Mouse (Mus musculus): ENCODE measurements around the gene Opn1sw. TPM values are rescaled to one million over a fixed set of nuclear protein-coding genes. Genes with fewer than 3 reads are reported as not detected.
A peak's percentile ranks its signal among the peaks of the same experiment; 100 is the strongest.

The Opn1sw gene
- 0.34 and 0.53 TPM in 2 replicates for polyA plus RNA-seq (2015; fragmentation: Nextera tagmentation; extraction: Ambion mirVana)

GRCm38 (mm10) chr6:29388052-29388518, at the start of gene Opn1sw:
TSS of gene Opn1sw (minus strand) at chr6:29388468.
- peak; percentile 61 for ATAC-seq (ENCODE audit: low FRiP score, low read depth)
- no peak within 1 kb of the TSS; the same call in 1 of the 2 replicates for H3K27ac ChIP-seq (replicated peaks)
- WGBS = 6% methylated on average over 12 of the region's 12 CpGs
- peaks cover 13% of the 10 kb centered on the region; the same call in 1 of the 2 replicates for H3K4me1 ChIP-seq (replicated peaks)
- 0 out of 2 replicates have a peak within 1 kb of the TSS, but pooled peaks have one; percentile 14 for H3K4me3 ChIP-seq
- H3K4me2 ChIP-seq = peak within 1 kb of the TSS; percentile 34
- no peaks in the 10 kb centered on the region for H3K27me3 ChIP-seq
- H3K9ac ChIP-seq = no peak within 1 kb of the TSS
- no peaks in the 10 kb centered on the region for H3K36me3 ChIP-seq
- no peaks in the 10 kb centered on the region for H3K9me3 ChIP-seq

- peaks cover 34% of the 10 kb centered on the region for H3K27me3 ChIP-seq
- peak overlapping the region; percentile 81 for H3K4me2 ChIP-seq
- H3K27ac ChIP-seq (replicated peaks) = peak overlapping the region; percentile 79
- no peak overlapping the region for H3K9ac ChIP-seq
- no peaks in the 10 kb centered on the region for H3K36me3 ChIP-seq
- H3K4me3 ChIP-seq = no peak overlapping the region
- H3K9me3 ChIP-seq = no peaks in the 10 kb centered on the region
- peaks cover 45% of the 10 kb centered on the region for H3K4me1 ChIP-seq (replicated peaks)
- 5% methylated on average over 11 of the region's 11 CpGs for WGBS
- peak; percentile 55 for ATAC-seq (ENCODE audit: low FRiP score, low read depth)
Measured at GRCm38 (mm10) chr6:29436461-29436934, 48.2 kb upstream of the Opn1sw start.

- peak; percentile 55 for ATAC-seq (ENCODE audit: low FRiP score, low read depth)
- H3K4me1 ChIP-seq (replicated peaks) = peaks cover 49% of the 10 kb centered on the region
- WGBS = 3% methylated on average over 6 of the region's 6 CpGs
- no peaks in the 10 kb centered on the region for H3K36me3 ChIP-seq
- H3K27me3 ChIP-seq = peaks cover 37% of the 10 kb centered on the region
- H3K9ac ChIP-seq = no peak overlapping the region
- H3K9me3 ChIP-seq = no peaks in the 10 kb centered on the region
- H3K4me2 ChIP-seq = peak overlapping the region; percentile 81
- peak overlapping the region; percentile 44; the same call in 1 of the 2 replicates for H3K4me3 ChIP-seq
- peak overlapping the region; percentile 79 for H3K27ac ChIP-seq (replicated peaks)
Measured at GRCm38 (mm10) chr6:29435940-29436451, 47.7 kb upstream of the Opn1sw start.

- peaks cover 37% of the 10 kb centered on the region for H3K27me3 ChIP-seq
- WGBS = 4% methylated on average over 13 of the region's 13 CpGs
- H3K36me3 ChIP-seq = no peaks in the 10 kb centered on the region
- H3K4me2 ChIP-seq = peak overlapping the region; percentile 81
- peak; percentile 46 for ATAC-seq (ENCODE audit: low FRiP score, low read depth)
- no peak overlapping the region for H3K9ac ChIP-seq
- H3K4me1 ChIP-seq (replicated peaks) = peaks cover 49% of the 10 kb centered on the region
- H3K9me3 ChIP-seq = no peaks in the 10 kb centered on the region
- peak overlapping the region; percentile 44 for H3K4me3 ChIP-seq
- peak overlapping the region; percentile 79 for H3K27ac ChIP-seq (replicated peaks)
Measured at GRCm38 (mm10) chr6:29434911-29435691, 46.8 kb upstream of the Opn1sw start.

GRCm38 (mm10) chr6:29433804-29434795, 45.8 kb upstream of the Opn1sw start:
- Histone ChIP-seq H3K9ac (peak overlapping the region; percentile 49; the same call in 1 of the 2 replicates), H3K27me3 (peaks cover 37% of the 10 kb centered on the region), H3K9me3 (no peaks in the 10 kb centered on the region), H3K4me1 (replicated peaks) (peaks cover 49% of the 10 kb centered on the region), H3K4me3 (peak overlapping the region; percentile 44), H3K27ac (replicated peaks) (peak overlapping the region; percentile 79), H3K4me2 (peak overlapping the region; percentile 81), H3K36me3 (no peaks in the 10 kb centered on the region)
- WGBS = 6% methylated on average over 27 of the region's 27 CpGs
- no peak; the same call in 1 of the 2 replicates for ATAC-seq (ENCODE audit: low FRiP score, low read depth)

GRCm38 (mm10) chr6:29433038-29433803, 45.0 kb upstream of the Opn1sw start, which contains the start of gene Flnc:
TSS of gene Flnc (plus strand) at chr6:29433256.
- peak within 1 kb of the TSS; percentile 49 for H3K9ac ChIP-seq
- H3K27me3 ChIP-seq = peaks cover 37% of the 10 kb centered on the region
- H3K4me2 ChIP-seq = peak within 1 kb of the TSS; percentile 81
- H3K9me3 ChIP-seq = no peaks in the 10 kb centered on the region
- H3K36me3 ChIP-seq = no peaks in the 10 kb centered on the region
- H3K4me3 ChIP-seq = peak within 1 kb of the TSS; percentile 44
- peaks cover 49% of the 10 kb centered on the region for H3K4me1 ChIP-seq (replicated peaks)
- H3K27ac ChIP-seq (replicated peaks) = peak within 1 kb of the TSS; percentile 79; the same call in 1 of the 2 replicates
- no peak for ATAC-seq (ENCODE audit: low FRiP score, low read depth)
- under 1% methylated on average over 65 of the region's 77 CpGs for WGBS

GRCm38 (mm10) chr6:29432676-29433037, 44.4 kb upstream of the Opn1sw start:
- H3K27me3 ChIP-seq = peaks cover 37% of the 10 kb centered on the region
- H3K4me1 ChIP-seq (replicated peaks) = peaks cover 49% of the 10 kb centered on the region
- H3K4me2 ChIP-seq = peak overlapping the region; percentile 81
- no peaks in the 10 kb centered on the region for H3K36me3 ChIP-seq
- no peak for ATAC-seq (ENCODE audit: low FRiP score, low read depth)
- H3K9me3 ChIP-seq = no peaks in the 10 kb centered on the region
- H3K9ac ChIP-seq = no peak overlapping the region
- no peak overlapping the region for H3K27ac ChIP-seq (replicated peaks)
- peak overlapping the region; percentile 44 for H3K4me3 ChIP-seq

- no peaks in the 10 kb centered on the region for H3K36me3 ChIP-seq
- H3K4me2 ChIP-seq = no peak overlapping the region
- H3K27me3 ChIP-seq = peaks cover 37% of the 10 kb centered on the region
- H3K9me3 ChIP-seq = no peaks in the 10 kb centered on the region
- peaks cover 49% of the 10 kb centered on the region for H3K4me1 ChIP-seq (replicated peaks)
- WGBS = 30% methylated on average over 3 of the region's 3 CpGs
- no peak overlapping the region for H3K4me3 ChIP-seq
- no peak overlapping the region for H3K27ac ChIP-seq (replicated peaks)
- no peak for ATAC-seq (ENCODE audit: low FRiP score, low read depth)
- H3K9ac ChIP-seq = no peak overlapping the region
Measured at GRCm38 (mm10) chr6:29432156-29432555, 43.9 kb upstream of the Opn1sw start.

- Histone ChIP-seq H3K27ac (replicated peaks) (no peak overlapping the region), H3K9me3 (no peaks in the 10 kb centered on the region), H3K4me2 (no peak overlapping the region), H3K36me3 (no peaks in the 10 kb centered on the region), H3K9ac (no peak overlapping the region), H3K27me3 (peaks cover 37% of the 10 kb centered on the region), H3K4me1 (replicated peaks) (peaks cover 46% of the 10 kb centered on the region), H3K4me3 (no peak overlapping the region)
- 19% methylated on average over 5 of the region's 5 CpGs for WGBS
- ATAC-seq (ENCODE audit: low FRiP score, low read depth) = no peak
Measured at GRCm38 (mm10) chr6:29431473-29431872, 43.2 kb upstream of the Opn1sw start.

- no peak overlapping the region for H3K4me2 ChIP-seq
- H3K4me1 ChIP-seq (replicated peaks) = peaks cover 40% of the 10 kb centered on the region
- H3K9ac ChIP-seq = no peak overlapping the region
- no peaks in the 10 kb centered on the region for H3K36me3 ChIP-seq
- peaks cover 37% of the 10 kb centered on the region for H3K27me3 ChIP-seq
- WGBS = 44% methylated on average over 15 of the region's 15 CpGs
- H3K9me3 ChIP-seq = no peaks in the 10 kb centered on the region
- no peak overlapping the region for H3K27ac ChIP-seq (replicated peaks)
- ATAC-seq (ENCODE audit: low FRiP score, low read depth) = no peak
- no peak overlapping the region for H3K4me3 ChIP-seq
Measured at GRCm38 (mm10) chr6:29430681-29431420, 42.6 kb upstream of the Opn1sw start.
